Mouse (Mus musculus) central nervous system, embryonic 11.5 days (tissue): Measurements from ENCODE around the gene Gm37240. TPM values are rescaled to one million over a fixed set of nuclear protein-coding genes. Genes with fewer than 3 reads are reported as not detected.

Source experiments
- polyA plus RNA-seq: library from polyadenylated mRNA; depleted of rRNA; stranded (reverse); fragments of >200 nt; gene quantifications from 2 replicates; pipeline ENCODE4 v1.2.3, GENCODE M21; 2012; rRNA removed

Gene Gm37240
- polyA plus RNA-seq: 0.22 and 0.43 TPM in 2 replicates

GRCm38 (mm10) chr3:85887239-85887827 lies at the start of gene Gm37240, which contains the start of gene Glt28d2:
TSS of gene Gm37240 (minus strand) at chr3:85887518.
TSS of gene Glt28d2 (minus strand) at chr3:85887516.

GRCm38 (mm10) chr3:85817191-85817590 lies 70.1 kb downstream of the Gm37240 start, which contains the start of gene Fam160a1:
TSS of gene Fam160a1 (minus strand) at chr3:85817291.

DNA sequence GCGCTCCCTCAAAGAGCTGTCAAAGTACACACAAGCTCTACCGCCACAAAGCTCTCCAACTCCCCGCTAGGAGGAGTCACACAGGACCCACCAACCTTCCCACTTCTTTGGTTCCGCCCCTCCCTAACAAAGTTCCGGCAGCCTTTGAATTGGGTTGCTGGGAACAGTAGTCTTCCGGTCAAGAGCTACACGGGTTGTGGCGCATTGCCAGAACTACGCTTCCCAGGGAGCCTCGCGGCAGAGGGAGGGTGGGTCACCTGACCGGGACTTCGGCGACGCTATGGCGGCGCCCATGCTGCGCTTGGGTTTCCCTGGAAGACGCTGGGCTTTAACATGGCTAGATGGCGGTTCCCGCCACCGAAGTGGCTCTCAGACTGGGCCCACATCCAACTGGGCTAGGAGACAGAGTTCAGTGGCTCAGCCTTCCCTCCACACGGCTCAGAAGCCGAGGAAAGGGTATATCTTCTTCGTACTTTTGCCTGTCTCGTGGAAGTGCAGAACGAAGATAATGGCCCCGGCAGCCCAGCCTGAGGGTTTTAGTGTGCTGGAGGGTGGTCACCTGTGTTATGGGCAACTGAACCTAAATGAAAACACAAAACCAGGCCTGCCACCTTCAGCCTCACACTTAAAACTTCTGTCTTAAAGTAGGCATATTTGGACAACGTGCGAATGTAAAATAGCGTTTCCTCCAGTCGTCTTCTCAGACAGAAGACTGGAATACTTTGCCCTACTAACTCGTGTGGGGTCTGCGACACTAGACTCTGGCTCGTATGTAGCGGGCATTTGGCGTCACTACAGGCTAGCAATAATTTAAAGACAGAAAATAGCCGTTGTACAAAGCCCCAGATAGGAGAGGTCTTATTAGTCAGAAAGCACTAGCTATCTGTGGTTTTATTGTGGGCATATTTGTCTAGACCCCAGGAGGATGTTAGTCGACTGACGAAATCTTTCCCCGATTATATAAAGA lies 313.2 kb downstream of the Gm37240 start, which contains the start of gene Gatb:
Gene Gatb (plus strand): TSS at position 256 of the 967 bp plus-strand sequence.

GRCm38 (mm10) chr3:84814762-84815381 lies 1072.4 kb downstream of the Gm37240 start, which contains the start of gene Fbxw7:
TSS of gene Fbxw7 (plus strand) at chr3:84815268.

GRCm38 (mm10) chr3:84593274-84593673 lies 1294.0 kb downstream of the Gm37240 start, which contains the start of gene Tigd4:
TSS of gene Tigd4 (plus strand) at chr3:84593574.

DNA sequence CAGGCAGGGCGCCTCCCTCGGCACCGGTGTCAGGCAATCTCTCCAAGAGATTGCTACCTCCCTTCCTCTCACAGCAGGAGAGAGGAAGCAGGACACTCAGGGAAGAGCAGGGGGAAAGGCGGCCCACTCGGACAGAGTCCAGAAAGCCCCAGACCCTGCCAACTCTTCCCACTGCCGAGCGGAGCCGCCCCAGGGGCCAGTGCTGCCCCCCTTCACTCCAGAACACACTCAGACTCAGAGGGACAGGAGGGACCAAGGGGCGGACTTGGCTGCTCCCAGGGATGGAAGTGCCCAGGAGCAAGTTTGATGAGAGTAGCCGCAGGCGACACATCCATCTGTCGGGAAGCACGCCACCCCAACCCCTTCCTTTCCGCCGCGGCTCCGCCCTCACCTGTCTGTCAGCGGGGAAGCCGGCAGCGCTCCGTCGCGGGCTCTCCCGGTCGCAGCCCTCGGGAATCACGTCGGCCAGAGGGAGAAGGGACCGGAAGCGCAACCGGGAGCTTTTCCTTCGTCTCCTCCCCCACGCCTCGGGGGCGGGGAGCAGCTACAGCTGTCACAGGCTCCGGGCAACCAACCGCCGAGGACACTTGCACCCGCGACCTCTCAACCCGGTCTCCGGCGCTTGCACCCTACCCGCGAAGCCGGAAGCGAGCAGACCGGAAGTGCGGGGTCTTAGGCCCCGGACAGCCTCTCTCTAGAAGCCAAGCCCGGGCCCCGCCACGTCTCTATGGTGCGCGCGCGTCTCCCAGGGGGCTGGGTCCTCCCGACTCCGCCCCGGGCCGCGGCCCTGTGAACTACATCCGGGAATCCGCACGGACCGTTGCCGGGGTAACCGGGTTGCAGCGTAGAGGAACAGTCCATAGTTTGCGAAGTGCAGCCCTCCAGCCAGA lies 1305.0 kb downstream of the Gm37240 start, which contains the start of gene Arfip1:
Gene Arfip1 (minus strand): TSS at position 603 of the 890 bp plus-strand sequence.

GRCm38 (mm10) chr3:84480006-84480897 lies 1407.1 kb downstream of the Gm37240 start, which contains the start of gene Fhdc1:
TSS of gene Fhdc1 (minus strand) at chr3:84480429.

Other genes starting within 250 kb of the Gm37240 start
- gene Fam160a1, start 70.2 kb downstream of the Gm37240 start, polyA plus RNA-seq: 0.25 and 0.99 TPM in 2 replicates
- 0.02 and 0.22 TPM in 2 replicates for gene Glt28d2, start within 50 bp of the Gm37240 start, polyA plus RNA-seq
- gene Sh3d19, start 83.6 kb upstream of the Gm37240 start, polyA plus RNA-seq: 9.5 and 12.6 TPM in 2 replicates
- gene Prss48, start 115.0 kb upstream of the Gm37240 start, polyA plus RNA-seq: not detected in 2 replicates